In the genomic region with DNA sequence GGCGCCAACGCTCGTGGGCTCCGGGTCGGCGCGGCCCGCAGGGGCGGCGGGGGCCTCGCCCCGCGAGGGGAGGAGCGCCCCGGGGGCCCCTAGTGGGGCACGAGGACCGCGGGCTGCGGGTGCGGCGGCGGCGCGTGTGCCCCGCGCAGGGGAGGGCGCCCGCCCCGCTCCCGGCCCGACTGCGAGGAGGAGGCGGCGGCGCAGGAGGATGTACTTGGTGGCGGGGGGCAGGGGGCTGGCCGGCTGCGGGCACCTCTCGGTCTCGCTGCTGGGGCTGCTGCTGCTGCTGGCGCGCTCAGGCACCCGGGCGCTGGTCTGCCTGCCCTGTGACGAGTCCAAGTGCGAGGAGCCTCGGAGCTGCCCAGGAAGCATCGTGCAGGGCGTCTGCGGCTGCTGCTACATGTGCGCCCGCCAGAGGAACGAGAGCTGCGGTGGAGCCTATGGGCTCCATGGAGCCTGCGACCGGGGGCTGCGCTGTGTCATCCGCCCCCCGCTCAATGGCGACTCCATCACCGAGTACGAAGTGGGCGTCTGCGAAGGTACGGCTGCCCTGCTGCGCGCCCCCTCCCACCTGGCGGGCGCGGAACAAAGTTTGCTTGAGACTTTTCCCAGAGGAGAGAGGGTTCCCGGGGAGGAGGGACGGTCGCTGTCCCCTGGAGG, we compare ENCODE assay signal across 8 mouse cellular contexts. TPM values are rescaled to one million over a fixed set of nuclear protein-coding genes. Genes with fewer than 3 reads are reported as not detected.
DNase-seq lines count a peak whose midpoint lies in the region; ATAC-seq and TF ChIP-seq lines count a peak whose summit lies in the region.

No protein-coding gene starts in this region.

- peak overlapping the region; percentile 70 for H3K4me3 ChIP-seq in kidney, adult 2 months (ENCODE audit: insufficient read depth, low read depth, low read length)
- H3K4me3 ChIP-seq in liver, embryonic 12.5 days, result peak overlapping the region; percentile 74
- H3K4me3 ChIP-seq in myocyte, result peak overlapping the region; percentile 26
- H3K4me3 ChIP-seq in stomach, embryonic 16.5 days (replicated peaks; ENCODE audit: low read length), result peak overlapping the region; percentile 85

- no peaks in the 10 kb centered on the region for H3K9me3 ChIP-seq in liver, embryonic 12.5 days (replicated peaks)
- H3K9me3 ChIP-seq in stomach, embryonic 16.5 days (replicated peaks; ENCODE audit: control insufficient read depth, low read length), result no peaks in the 10 kb centered on the region

- peak overlapping the region; percentile 80 for H3ac ChIP-seq in myocyte (ENCODE audit: control insufficient read depth, insufficient read length)

- no peak for TF ChIP-seq CTCF in kidney, adult 2 months (conservative IDR thresholded peaks at IDR 0.05; ENCODE audit: insufficient read depth, insufficient read length, low read depth, low read length)

- peak; percentile 38 to 53 for DNase-seq in spleen, adult 18-20 months
- DNase-seq in spleen, adult 12 weeks (ENCODE audit: low spot score), result no peak
- DNase-seq in cerebellum, postnatal 4 days (ENCODE audit: low spot score in 2 of 2), result peak; percentile 30 to 50
- peak; percentile 62 for DNase-seq in kidney, adult 2 months

- H3K79me2 ChIP-seq in myocyte (ENCODE audit: control insufficient read depth, insufficient read depth), result no peaks in the 10 kb centered on the region

- peak overlapping the region; percentile 96 for H3K27ac ChIP-seq in kidney, adult 2 months (ENCODE audit: insufficient read depth, low read depth, low read length)
- peak overlapping the region; percentile 82 for H3K27ac ChIP-seq in liver, embryonic 12.5 days
- peak overlapping the region; percentile 98 for H3K27ac ChIP-seq in stomach, embryonic 16.5 days (ENCODE audit: low read length)

- TF ChIP-seq POLR2A in kidney, adult 2 months (IDR thresholded peaks at IDR 0.05; ENCODE audit: low read depth, low read length), result no peak
- TF ChIP-seq POLR2A in myocyte (IDR thresholded peaks at IDR 0.05; ENCODE audit: insufficient read length, low read depth), result no peak

- no peaks in the 10 kb centered on the region for H3K27me3 ChIP-seq in kidney, adult 2 months (replicated peaks; ENCODE audit: control insufficient read depth, insufficient read depth, low read length)
- H3K27me3 ChIP-seq in liver, embryonic 12.5 days (replicated peaks), result peaks cover 45% of the 10 kb centered on the region
- no peaks in the 10 kb centered on the region for H3K27me3 ChIP-seq in myocyte (ENCODE audit: control insufficient read depth, insufficient read depth, insufficient read length)
- no peaks in the 10 kb centered on the region for H3K27me3 ChIP-seq in stomach, embryonic 16.5 days (ENCODE audit: control insufficient read depth, insufficient read depth, low read length)

- H3K36me3 ChIP-seq in kidney, adult 2 months (ENCODE audit: control insufficient read depth, insufficient read depth, low read length), result no peaks in the 10 kb centered on the region
- no peaks in the 10 kb centered on the region for H3K36me3 ChIP-seq in liver, embryonic 12.5 days
- H3K36me3 ChIP-seq in myocyte (ENCODE audit: control insufficient read depth, insufficient read depth), result no peaks in the 10 kb centered on the region
- no peaks in the 10 kb centered on the region for H3K36me3 ChIP-seq in stomach, embryonic 16.5 days (ENCODE audit: control insufficient read depth, insufficient read depth, low read length)

- H3K4me1 ChIP-seq in kidney, adult 2 months (ENCODE audit: control insufficient read depth, insufficient read depth, low read length), result peaks cover 13% of the 10 kb centered on the region
- H3K4me1 ChIP-seq in liver, embryonic 12.5 days, result peaks cover 40% of the 10 kb centered on the region
- peaks cover 24% of the 10 kb centered on the region for H3K4me1 ChIP-seq in stomach, embryonic 16.5 days (ENCODE audit: control insufficient read depth, insufficient read depth, low read length)

- WGBS in kidney, adult 2 months, result under 1% methylated on average over 62 of the region's 73 CpGs
- under 1% methylated on average over 67 of the region's 73 CpGs for WGBS in liver, embryonic 12.5 days (ENCODE audit: insufficient replicate concordance)
- under 1% methylated on average over 57 of the region's 73 CpGs for WGBS in stomach, embryonic 16.5 days

- H3K9ac ChIP-seq in liver, embryonic 12.5 days, result peak overlapping the region; percentile 74
- peak overlapping the region; percentile 88 for H3K9ac ChIP-seq in stomach, embryonic 16.5 days (ENCODE audit: low read length)

- H3K4me2 ChIP-seq in liver, embryonic 12.5 days, result peak overlapping the region; percentile 99
- peak overlapping the region; percentile 93 for H3K4me2 ChIP-seq in myocyte (ENCODE audit: low read depth)
- peak overlapping the region; percentile 98 for H3K4me2 ChIP-seq in stomach, embryonic 16.5 days (ENCODE audit: low read depth, low read length)

- peak; percentile 53 for ATAC-seq in granulocyte monocyte progenitor cell, adult 5-6 weeks (replicated peaks; ENCODE audit: poor library complexity, severe bottlenecking)
- ATAC-seq in liver, embryonic 12.5 days, result peak; percentile 54
- ATAC-seq in stomach, embryonic 16.5 days (ENCODE audit: insufficient read depth, low FRiP score), result peak; percentile 56

TF ChIP-seq in myocyte, 11 proteins besides CTCF, POLR2A, EP300 and RAD21:
- no peak for TF ChIP-seq SRF (IDR thresholded peaks at IDR 0.05; ENCODE audit: control insufficient read depth, insufficient read length, low read depth)
- TF ChIP-seq MYOG (IDR thresholded peaks at IDR 0.05; ENCODE audit: control insufficient read depth in 1 of 3, insufficient read depth in 1 of 3, insufficient read length in 2 of 3, low read depth in 2 of 3), result peak in 1 of 3 experiments; percentile 2

RNA-seq across cellular contexts. Expression of gene Crim1, which starts 0.6 kb away (rescaled TPM):
- 1.7 and 2.2 TPM in 2 replicates for total RNA-seq in granulocyte monocyte progenitor cell, adult 5-6 weeks (2014; fragmentation: Nextera tagmentation)
- 0.67 and 1.4 TPM in 2 replicates for total RNA-seq in granulocyte monocyte progenitor cell, adult 5-6 weeks (2017)
- 54.2 and 64.9 TPM in 2 replicates for polyA plus RNA-seq in kidney, adult 2 months (2012; rRNA removed)
- 1.5 and 2.1 TPM in 2 replicates for polyA plus RNA-seq in liver, embryonic 12.5 days (2016; fragmentation: Nextera tagmentation; extraction: Ambion mirVana)
- polyA plus RNA-seq in myocyte (2012; fragmentation: generic; extraction: Trizol), result 1.1 TPM
- 3.5 and 3.9 TPM in 2 replicates for polyA plus RNA-seq in stomach, embryonic 16.5 days (2015; fragmentation: Nextera tagmentation; extraction: Ambion mirVana)

Comparison
In these comparisons a context has a peak if more than half of its experiments do, and no peak if none do; other contexts are left out.
1. H3K4me3 ChIP-seq: peak in every context shown above with its lines; median percentile 85 in stomach, embryonic 16.5 days; 74 in liver, embryonic 12.5 days; 70 in kidney, adult 2 months; 26 in myocyte.
2. RNA of gene Crim1, which starts 0.6 kb away (polyA plus RNA-seq): 54.2 to 64.9 TPM in kidney, adult 2 months; 3.5 to 3.9 TPM in stomach, embryonic 16.5 days, 1.5 to 2.1 TPM in liver, embryonic 12.5 days and 1.1 TPM in myocyte (single experiment); every median in the first group is over 10 times any median in the second.
3. Peak in every context shown above with its lines, with median percentiles within 50 percentile points of each other: ATAC-seq, H3K27ac ChIP-seq and H3K4me2 ChIP-seq.